In the genomic region with DNA sequence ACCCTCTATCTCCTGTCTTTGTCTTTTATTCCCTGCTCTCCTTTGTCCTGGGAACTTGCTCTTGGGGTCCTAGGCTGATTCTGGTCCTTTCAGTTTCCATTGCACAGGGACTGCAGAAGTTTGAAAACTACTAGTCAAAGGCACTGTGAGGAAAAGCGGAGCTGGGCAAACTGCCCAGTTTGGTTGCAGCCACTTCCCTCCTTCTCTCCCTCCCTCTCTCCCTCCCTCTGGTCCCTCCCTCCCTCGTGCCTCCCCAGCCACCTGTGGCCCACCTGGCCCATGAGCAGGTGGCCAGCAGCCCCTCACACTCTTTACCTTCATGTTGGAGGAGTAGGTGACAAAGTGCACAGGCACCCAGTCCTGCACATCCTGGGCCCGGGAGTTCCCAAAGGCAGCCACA, we compare ENCODE assay signal across 11 mouse cellular contexts. TPM values are rescaled to one million over a fixed set of nuclear protein-coding genes. Genes with fewer than 3 reads are reported as not detected.
A peak's percentile ranks its signal among the peaks of the same experiment; 100 is the strongest.
DNase-seq lines count a peak whose midpoint lies in the region; ATAC-seq and TF ChIP-seq lines count a peak whose summit lies in the region.
"Had no signal": no experiment of that assay in that cellular context is flagged by ENCODE, and none has a peak within 500 bp of the region (broad histone marks: within the 10 kb centered on the region; RNA-seq: fewer than 3 reads in every experiment).

No protein-coding gene starts in this region.

- H3K4me1 ChIP-seq in forebrain, postnatal 0 days (ENCODE audit: insufficient read depth) = peaks cover 17% of the 10 kb centered on the region
- H3K4me1 ChIP-seq: intestine, embryonic 15.5 days had no signal

- H3K9ac ChIP-seq in forebrain, postnatal 0 days = no peak overlapping the region
- H3K9ac ChIP-seq: embryonic facial prominence, embryonic 15.5 days; intestine, embryonic 15.5 days had no signal

- no peak for ATAC-seq in forebrain, postnatal 0 days
- ATAC-seq in activated CD4-positive, CD25-positive, alpha-beta regulatory T cell, adult 4 months = no peak
- ATAC-seq: intestine, embryonic 15.5 days had no signal

- no peak overlapping the region for H3K27ac ChIP-seq in forebrain, postnatal 0 days (ENCODE audit: low read depth, low read length)
- H3K27ac ChIP-seq: embryonic facial prominence, embryonic 15.5 days; intestine, embryonic 15.5 days had no signal

- no peaks in the 10 kb centered on the region for H3K9me3 ChIP-seq in forebrain, postnatal 0 days (ENCODE audit: low read length)
- H3K9me3 ChIP-seq: embryonic facial prominence, embryonic 15.5 days; intestine, embryonic 15.5 days had no signal

- WGBS in forebrain, postnatal 0 days = 30% methylated on average over 3 of the region's 3 CpGs

- H3K36me3 ChIP-seq in forebrain, postnatal 0 days (ENCODE audit: insufficient read depth) = peaks cover 16% of the 10 kb centered on the region
- H3K36me3 ChIP-seq: intestine, embryonic 15.5 days had no signal

- peak; percentile 37 for DNase-seq in adrenal gland, postnatal 10 days
- DNase-seq in adrenal gland, adult 2 months = no peak
- peak; percentile 36 to 47 for DNase-seq in kidney, postnatal 25 days
- no peak for DNase-seq in kidney, adult 18-20 months
- DNase-seq in 416B (ENCODE audit: low read depth) = peak; percentile 60
- DNase-seq in forebrain, postnatal 0 days = peak; percentile 38
- DNase-seq in gastrocnemius, postnatal 25 days = no peak
- DNase-seq: lung, adult 18-20 months had no signal

- no peaks in the 10 kb centered on the region for H3K27me3 ChIP-seq in forebrain, postnatal 0 days (ENCODE audit: insufficient read depth, low read length)
- H3K27me3 ChIP-seq: embryonic facial prominence, embryonic 15.5 days; intestine, embryonic 15.5 days had no signal

- no peak overlapping the region for H3K4me3 ChIP-seq in forebrain, postnatal 0 days (ENCODE audit: low read depth, low read length)
- H3K4me3 ChIP-seq: embryonic facial prominence, embryonic 15.5 days; intestine, embryonic 15.5 days had no signal

- TF ChIP-seq CTCF in forebrain, postnatal 0 days (IDR thresholded peaks at IDR 0.05; ENCODE audit: low read depth) = no peak

- H3K4me2 ChIP-seq in forebrain, postnatal 0 days (ENCODE audit: low read depth) = no peak overlapping the region
- H3K4me2 ChIP-seq: embryonic facial prominence, embryonic 15.5 days; intestine, embryonic 15.5 days had no signal

RNA-seq across cellular contexts. Expression of gene Tctn1, which starts 19.1 kb away (rescaled TPM):
- 10 to 100 TPM; 11.1 to 13.5 TPM for total RNA-seq in adrenal gland, postnatal 10 days (2021)
- 10 to 100 TPM; 11.4 to 14.2 TPM for total RNA-seq in adrenal gland, adult 2 months (2021)
- 47.0 and 58.3 TPM in 2 replicates for polyA plus RNA-seq in adrenal gland, adult 2 months (2012; rRNA removed)
- total RNA-seq in forebrain, postnatal 0 days (2014; rRNA removed) = 20.3 and 31.2 TPM in 2 replicates
- polyA plus RNA-seq in forebrain, postnatal 0 days (2015; fragmentation: Nextera tagmentation; extraction: Ambion mirVana) = 2.9 and 4.3 TPM in 2 replicates
- under 1 TPM; 0.75 to 0.96 TPM for polyA plus RNA-seq in activated CD4-positive, CD25-positive, alpha-beta regulatory T cell, adult 4 months (2017; shearing (Covaris generic))
- total RNA-seq in gastrocnemius, postnatal 25 days (2021) = 1 to 10 TPM; 1.9 to 2.2 TPM

RNA-seq across cellular contexts. Expression of gene Hvcn1, which starts 38.6 kb away (rescaled TPM):
- 1 to 10 TPM; 5.8 to 6.6 TPM for total RNA-seq in adrenal gland, postnatal 10 days (2021)
- 1 to 10 TPM; 1.8 to 2.4 TPM for total RNA-seq in adrenal gland, adult 2 months (2021)
- 2.5 and 3.7 TPM in 2 replicates for polyA plus RNA-seq in adrenal gland, adult 2 months (2012; rRNA removed)
- 1.7 and 3.0 TPM in 2 replicates for total RNA-seq in forebrain, postnatal 0 days (2014; rRNA removed)
- polyA plus RNA-seq in forebrain, postnatal 0 days (2015; fragmentation: Nextera tagmentation; extraction: Ambion mirVana) = 1.2 and 1.6 TPM in 2 replicates
- polyA plus RNA-seq in activated CD4-positive, CD25-positive, alpha-beta regulatory T cell, adult 4 months (2017; shearing (Covaris generic)) = 10 to 100 TPM; 39.5 to 46.5 TPM
- 1 to 10 TPM in 1 of 2 experiments, under 1 TPM in 1; 0.67 to 1.1 TPM for total RNA-seq in gastrocnemius, postnatal 25 days (2021)

RNA-seq across cellular contexts. Expression of gene Pptc7, which starts 39.0 kb away (rescaled TPM):
- 10 to 100 TPM; 36.7 to 49.2 TPM for total RNA-seq in adrenal gland, postnatal 10 days (2021)
- total RNA-seq in adrenal gland, adult 2 months (2021) = 10 to 100 TPM; 52.0 to 63.4 TPM
- polyA plus RNA-seq in adrenal gland, adult 2 months (2012; rRNA removed) = 46.3 and 57.5 TPM in 2 replicates
- 14.8 and 18.3 TPM in 2 replicates for total RNA-seq in forebrain, postnatal 0 days (2014; rRNA removed)
- polyA plus RNA-seq in forebrain, postnatal 0 days (2015; fragmentation: Nextera tagmentation; extraction: Ambion mirVana) = 4.2 and 6.7 TPM in 2 replicates
- 10 to 100 TPM; 13.5 to 14.8 TPM for polyA plus RNA-seq in activated CD4-positive, CD25-positive, alpha-beta regulatory T cell, adult 4 months (2017; shearing (Covaris generic))
- 10 to 100 TPM; 78.9 to 87.0 TPM for total RNA-seq in gastrocnemius, postnatal 25 days (2021)

Comparison
In these comparisons a context has a peak if more than half of its experiments do, and no peak if none do; other contexts are left out.
1. DNase-seq: peak in adrenal gland, postnatal 10 days (single experiment), kidney, postnatal 25 days (2 of 2), 416B (single experiment) and forebrain, postnatal 0 days (single experiment); none in adrenal gland, adult 2 months (single experiment), kidney, adult 18-20 months (single experiment) and gastrocnemius, postnatal 25 days (single experiment).